Mouse (Mus musculus) left cerebral cortex, adult 8-10 months (tissue): ENCODE measurements around the gene Impdh1. TPM values are rescaled to one million over a fixed set of nuclear protein-coding genes. Genes with fewer than 3 reads are reported as not detected.

Experiments
- DNase-seq, 2 experiments: peaks; one replicate each; pipeline ENCODE4 v3.0.0; 2022; ENCODE audit warnings: low spot score in 2 of 2
- total RNA-seq, 4 experiments: library from RNA; stranded (reverse); gene quantifications; 2 replicates each; pipeline ENCODE4 v1.2.4; 2022

Impdh1 gene
- total RNA-seq, 4 experiments from 2014 or later: 52.5 to 72.2 (median 59.0) TPM

- no peak for DNase-seq
These were observed 2.7 kb downstream of the Impdh1 start for GRCm38 (mm10) chr6:29213436-29213835.

GRCm38 (mm10) chr6:29211806-29212492 lies 4.2 kb downstream of the Impdh1 start:
- peak; percentile 62 to 70 for DNase-seq

- no peak for DNase-seq
These were observed 5.0 kb downstream of the Impdh1 start for GRCm38 (mm10) chr6:29211146-29211545.

GRCm38 (mm10) chr6:29210231-29210936 lies 5.8 kb downstream of the Impdh1 start:
- DNase-seq: no peak

GRCm38 (mm10) chr6:29208178-29208577 lies 8.0 kb downstream of the Impdh1 start:
- no peak for DNase-seq

GRCm38 (mm10) chr6:29207017-29207416 lies 9.1 kb downstream of the Impdh1 start:
- DNase-seq: no peak

- DNase-seq: no peak
These were observed 10.2 kb downstream of the Impdh1 start for GRCm38 (mm10) chr6:29206006-29206405.

GRCm38 (mm10) chr6:29204932-29205614 lies 11.1 kb downstream of the Impdh1 start:
- no peak for DNase-seq

- DNase-seq: no peak
These were observed 12.1 kb downstream of the Impdh1 start for GRCm38 (mm10) chr6:29203861-29204585.

GRCm38 (mm10) chr6:29203096-29203495 lies 13.1 kb downstream of the Impdh1 start:
- DNase-seq: no peak

- no peak for DNase-seq
These were observed 14.2 kb downstream of the Impdh1 start for GRCm38 (mm10) chr6:29201988-29202387.

GRCm38 (mm10) chr6:29201341-29201740 lies 14.8 kb downstream of the Impdh1 start:
- no peak for DNase-seq

- no peak for DNase-seq
These were observed 15.7 kb downstream of the Impdh1 start for GRCm38 (mm10) chr6:29200496-29200895.

GRCm38 (mm10) chr6:29199223-29199855 lies 16.8 kb downstream of the Impdh1 start:
- DNase-seq: no peak

- peak; percentile 74 to 87 for DNase-seq
These were observed 17.6 kb downstream of the Impdh1 start for GRCm38 (mm10) chr6:29198309-29199222.

GRCm38 (mm10) chr6:29195846-29196698 lies 20.1 kb downstream of the Impdh1 start:
- peak in 1 of 2 experiments; percentile 3 for DNase-seq

- DNase-seq: peak in 1 of 2 experiments; percentile 2
These were observed 21.0 kb downstream of the Impdh1 start for GRCm38 (mm10) chr6:29195146-29195545.

GRCm38 (mm10) chr6:29193961-29194750 lies 22.0 kb downstream of the Impdh1 start:
- peak in 1 of 2 experiments; percentile 2 for DNase-seq
